Mouse (Mus musculus) kidney, adult 2 months (tissue): ENCODE results near the gene Dicer1. TPM values are rescaled to one million over a fixed set of nuclear protein-coding genes. Genes with fewer than 3 reads are reported as not detected.

Source experiments
- DNase-seq: peaks from one replicate; pipeline ENCODE4 v3.0.0; 2021
- H3K27ac ChIP-seq: fragments of 200-500 bp; 2 replicates; pipeline ENCODE4 v1.5.1; 2012; ENCODE audit warnings: low read depth, low read length, control low read depth, inconsistent platforms; ENCODE audit not compliant: insufficient read depth
- H3K27me3 ChIP-seq: fragments of 200-500 bp; replicated peaks from 2 replicates; pipeline ENCODE4 v1.6.1; 2012; ENCODE audit warnings: mild to moderate bottlenecking, moderate library complexity, low read length, inconsistent platforms; ENCODE audit not compliant: control insufficient read depth, insufficient read depth
- H3K36me3 ChIP-seq: fragments of 200-500 bp; 2 replicates; pipeline ENCODE4 v1.6.1; 2012; ENCODE audit warnings: mild to moderate bottlenecking, moderate library complexity, low read length, inconsistent platforms; ENCODE audit not compliant: control insufficient read depth, insufficient read depth
- H3K4me1 ChIP-seq: fragments of 200-500 bp; 2 replicates; pipeline ENCODE4 v1.6.1; 2011; ENCODE audit warnings: low read length; ENCODE audit not compliant: control insufficient read depth, insufficient read depth
- H3K4me3 ChIP-seq: fragments of 200-500 bp; 2 replicates; pipeline ENCODE4 v1.5.1; 2011; ENCODE audit warnings: mild to moderate bottlenecking, low read depth, low read length, control low read depth; ENCODE audit not compliant: insufficient read depth
- CTCF ChIP-seq: fragments of 200-500 bp; conservative IDR thresholded peaks from 2 replicates; pipeline ENCODE4 v1.5.1; 2011; ENCODE audit warnings: low read depth, mild to moderate bottlenecking, control low read depth, low read length, moderate library complexity, mixed read lengths; ENCODE audit not compliant: insufficient read depth, insufficient read length
- POLR2A ChIP-seq: fragments of 200-500 bp; IDR thresholded peaks from one replicate; pipeline ENCODE4 v1.6.1; 2011; ENCODE audit warnings: low read depth, low read length, control low read depth
- WGBS: fragments of 180-500 bp; shearing (Covaris S2); methylation state at CpG from one replicate; pipeline ENCODE4 v1.1.7; 2018; 5-methylcytosine and 5-hydroxymethylcytosine counted together
- polyA plus RNA-seq: library from polyadenylated mRNA; depleted of rRNA; stranded (reverse); fragments of >200 nt; gene quantifications from 2 replicates; pipeline ENCODE4 v1.2.3, GENCODE M21; 2012

The Dicer1 gene
- polyA plus RNA-seq, 1 experiment: 9.0 TPM

DNA sequence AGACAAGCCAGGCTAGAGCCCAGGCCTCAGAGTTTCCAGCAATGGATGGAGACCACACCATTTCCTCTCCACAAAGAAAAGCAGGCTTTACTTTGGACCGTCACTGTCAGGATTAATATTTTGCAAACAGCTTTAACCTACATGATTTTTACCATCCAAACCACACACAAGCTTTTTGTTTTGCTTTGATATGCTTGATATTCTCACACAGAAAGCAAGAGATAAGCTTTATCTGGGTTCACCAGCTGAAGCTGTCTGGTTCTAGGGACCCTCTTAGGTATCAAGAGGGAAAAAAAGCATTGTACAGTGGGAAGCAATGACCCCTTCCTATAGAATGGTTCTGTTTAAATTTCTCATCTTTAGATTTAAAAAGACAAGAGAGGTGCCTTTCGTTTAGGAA, 56.2 kb downstream of the Dicer1 start:
- H3K27me3 ChIP-seq: no peaks in the 10 kb centered on the region
- no peak for DNase-seq
- H3K4me3 ChIP-seq: no peak overlapping the region
- no peaks in the 10 kb centered on the region for H3K4me1 ChIP-seq
- WGBS: 93% methylated on average over 2 of the region's 2 CpGs
- no peak overlapping the region for H3K27ac ChIP-seq
- H3K36me3 ChIP-seq: peaks cover 5% of the 10 kb centered on the region; the same call in 1 of the 2 replicates
- no peak for TF ChIP-seq POLR2A
- no peak for TF ChIP-seq CTCF

DNA sequence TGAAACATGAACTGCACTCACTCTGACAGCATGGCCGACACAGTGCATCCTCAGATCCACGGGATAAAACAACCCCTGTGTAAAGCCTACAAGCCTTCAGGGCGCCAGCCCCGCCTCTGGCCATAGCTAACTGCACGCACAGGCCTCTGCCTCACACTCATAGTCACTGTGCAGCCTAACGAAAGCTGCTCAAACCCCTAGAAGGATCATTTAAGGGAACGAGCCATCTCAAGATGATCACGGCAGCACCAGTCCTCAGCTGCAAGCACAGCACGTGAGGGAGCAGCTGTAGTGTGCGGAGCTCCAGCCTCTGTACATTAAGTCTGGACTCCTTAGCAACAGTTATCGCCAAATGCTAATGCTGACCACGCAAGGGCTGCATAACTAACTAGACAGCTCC, 58.9 kb downstream of the Dicer1 start:
- DNase-seq: no peak
- Histone ChIP-seq H3K27ac (no peak overlapping the region), H3K4me1 (no peaks in the 10 kb centered on the region), H3K27me3 (no peaks in the 10 kb centered on the region), H3K4me3 (no peak overlapping the region), H3K36me3 (peaks cover 5% of the 10 kb centered on the region; the same call in 1 of the 2 replicates)
- 81% methylated on average over 12 of the region's 12 CpGs for WGBS
- no peak for TF ChIP-seq POLR2A
- no peak for TF ChIP-seq CTCF

DNA sequence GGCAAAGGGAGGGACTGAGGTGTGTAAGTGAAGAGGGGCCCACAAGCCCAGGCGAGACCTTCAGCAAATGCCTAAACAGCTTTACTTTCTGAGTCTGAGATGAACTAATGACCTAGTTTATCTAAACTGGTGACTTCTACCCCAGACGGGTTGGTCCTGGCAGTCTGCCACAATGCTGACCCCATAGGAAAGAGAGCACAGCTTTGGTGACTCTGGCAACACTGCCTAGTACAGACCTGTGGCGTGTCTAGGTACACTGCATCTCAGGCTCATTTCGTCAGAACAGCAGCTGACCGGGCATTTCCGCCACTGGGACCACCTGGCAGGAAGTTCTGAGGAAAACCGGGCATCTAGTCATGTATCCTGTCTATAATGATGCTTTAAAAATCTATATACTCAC, 61.3 kb downstream of the Dicer1 start:
- no peak for DNase-seq
- no peak overlapping the region for H3K27ac ChIP-seq
- TF ChIP-seq CTCF (no peak), POLR2A (no peak)
- no peak overlapping the region for H3K4me3 ChIP-seq
- H3K27me3 ChIP-seq: no peaks in the 10 kb centered on the region
- peaks cover 3% of the 10 kb centered on the region; the same call in 1 of the 2 replicates for H3K36me3 ChIP-seq
- no peaks in the 10 kb centered on the region for H3K4me1 ChIP-seq
- 72% methylated on average over 7 of the region's 7 CpGs for WGBS

DNA sequence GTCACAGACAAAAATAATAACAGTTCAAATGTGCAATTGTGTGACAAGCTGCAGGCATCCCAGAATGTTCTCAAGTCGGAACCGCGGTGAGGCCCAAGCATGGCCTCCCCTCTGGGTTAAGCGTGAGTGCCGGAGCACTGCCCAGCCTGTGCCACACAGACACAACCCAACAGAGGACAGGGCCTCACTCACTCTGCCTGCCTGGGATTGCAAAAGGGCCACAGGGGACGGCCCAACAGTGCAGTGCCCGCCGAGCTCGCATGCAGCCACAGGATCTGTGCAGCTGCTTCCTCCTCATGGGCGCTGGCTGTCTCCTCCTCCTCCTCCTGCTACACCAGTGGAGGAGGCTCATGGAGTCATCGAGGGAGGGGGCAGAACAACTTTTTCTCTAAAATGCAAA, 62.9 kb downstream of the Dicer1 start:
- no peak for TF ChIP-seq CTCF
- TF ChIP-seq POLR2A: no peak
- Histone ChIP-seq H3K27me3 (no peaks in the 10 kb centered on the region), H3K36me3 (peaks cover 3% of the 10 kb centered on the region; the same call in 1 of the 2 replicates), H3K27ac (no peak overlapping the region), H3K4me1 (no peaks in the 10 kb centered on the region), H3K4me3 (no peak overlapping the region)
- WGBS: 81% methylated on average over 11 of the region's 11 CpGs
- DNase-seq: no peak

DNA sequence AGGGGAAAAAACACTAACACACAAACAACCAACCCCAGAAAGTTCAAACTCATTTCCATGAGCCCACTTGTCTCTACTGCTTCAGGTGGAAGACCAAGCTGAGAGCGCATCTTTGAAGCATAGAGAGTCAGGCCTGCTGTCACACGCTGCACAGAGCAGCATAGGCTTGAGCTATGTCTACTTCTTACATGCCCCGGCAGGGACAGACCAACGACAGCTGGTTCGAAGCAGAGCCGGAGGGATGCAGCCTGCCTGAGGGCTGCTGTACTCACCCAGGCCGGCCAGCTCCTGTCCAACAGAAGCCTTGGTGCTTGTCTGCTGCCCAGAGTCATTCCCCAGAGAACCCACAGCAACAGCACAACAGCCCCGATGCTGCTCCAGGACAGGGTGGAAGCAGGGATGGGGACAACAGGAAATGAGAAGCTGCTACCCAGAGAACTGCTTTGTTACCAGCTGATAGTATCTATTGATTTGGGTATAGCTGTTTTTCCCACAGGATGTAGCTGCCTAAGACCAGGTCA, 67.3 kb downstream of the Dicer1 start:
- Histone ChIP-seq H3K27me3 (no peaks in the 10 kb centered on the region; the same call in 1 of the 2 replicates), H3K27ac (no peak overlapping the region), H3K36me3 (no peaks in the 10 kb centered on the region), H3K4me1 (no peaks in the 10 kb centered on the region), H3K4me3 (no peak overlapping the region)
- DNase-seq: no peak
- WGBS: 64% methylated on average over 8 of the region's 8 CpGs
- TF ChIP-seq CTCF (no peak), POLR2A (no peak)

DNA sequence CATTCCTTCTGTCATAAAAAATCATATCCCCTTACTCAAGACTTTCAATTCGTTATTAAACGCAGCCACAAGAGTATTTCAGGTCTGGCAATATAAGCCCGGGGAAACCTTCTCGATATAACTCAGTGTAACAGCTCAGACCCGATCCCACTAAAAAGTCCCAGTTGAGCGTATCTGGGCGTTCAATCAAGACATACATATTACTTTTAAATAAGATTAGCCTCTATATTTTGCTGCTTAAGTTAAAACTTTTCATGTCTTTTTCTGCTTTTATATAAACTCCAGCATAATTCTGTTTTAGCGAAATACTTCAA, 72.0 kb downstream of the Dicer1 start:
- TF ChIP-seq CTCF (no peak), POLR2A (no peak)
- 82% methylated on average over 8 of the region's 8 CpGs for WGBS
- Histone ChIP-seq H3K27ac (no peak overlapping the region), H3K4me1 (no peaks in the 10 kb centered on the region), H3K27me3 (no peaks in the 10 kb centered on the region; the same call in 1 of the 2 replicates), H3K36me3 (no peaks in the 10 kb centered on the region), H3K4me3 (no peak overlapping the region)
- no peak for DNase-seq

DNA sequence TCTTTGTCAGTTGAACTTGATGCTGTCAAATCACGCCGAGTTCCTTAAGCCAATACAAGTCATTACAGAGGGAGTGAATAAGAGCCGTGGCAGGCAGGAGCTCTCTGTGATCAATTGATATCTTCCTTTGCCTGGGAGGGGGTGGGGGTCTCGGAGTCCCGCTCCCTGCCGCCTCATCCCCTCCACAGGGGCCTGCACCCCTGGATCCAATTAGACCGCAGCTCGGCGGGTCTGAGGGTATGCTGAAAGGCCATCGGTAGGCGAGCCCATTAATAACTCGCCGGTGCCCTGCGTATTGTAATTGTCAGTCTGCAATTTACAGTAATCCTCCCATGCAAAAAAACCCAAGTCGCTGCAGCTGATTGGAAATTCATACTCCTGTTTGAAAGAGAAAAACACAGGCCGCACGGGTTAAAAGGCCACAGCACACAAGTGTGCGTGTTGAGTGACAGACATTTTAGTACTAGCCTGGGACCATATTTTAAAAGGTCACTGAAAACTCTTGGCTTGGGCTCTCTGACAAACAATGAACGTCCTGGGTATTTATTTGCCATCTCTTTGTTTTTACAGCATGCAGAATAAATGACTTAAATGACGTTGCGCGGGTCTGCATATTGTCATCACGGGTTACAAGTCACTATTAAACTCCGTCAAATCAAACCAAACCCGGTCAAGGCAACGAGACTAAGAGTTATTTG, 72.5 kb downstream of the Dicer1 start:
- Histone ChIP-seq H3K4me1 (no peaks in the 10 kb centered on the region), H3K4me3 (no peak overlapping the region), H3K36me3 (no peaks in the 10 kb centered on the region), H3K27ac (no peak overlapping the region), H3K27me3 (no peaks in the 10 kb centered on the region; the same call in 1 of the 2 replicates)
- WGBS: 71% methylated on average over 26 of the region's 26 CpGs
- TF ChIP-seq POLR2A (no peak), CTCF (no peak)
- DNase-seq: no peak
